Mouse (Mus musculus) midbrain, embryonic 16.5 days (tissue): Measurements from ENCODE around the gene Cdk17. TPM values are rescaled to one million over a fixed set of nuclear protein-coding genes. Genes with fewer than 3 reads are reported as not detected.

Experiments
- ATAC-seq: fragments of 200-750 bp; cut with Nextera tagmentation; 2 replicates; pipeline ENCODE4 v1.8.0; 2017; ENCODE audit warnings: moderate TSS enrichment
- H3K27ac ChIP-seq: fragments of 300-500 bp; sonication (generic); 2 replicates; pipeline ENCODE4 v1.5.1; 2014; ENCODE audit warnings: mild to moderate bottlenecking, low read length, mixed read lengths
- H3K27me3 ChIP-seq: fragments of 300-500 bp; sonication (generic); 2 replicates; pipeline ENCODE4 v1.6.1; 2014; ENCODE audit warnings: low read depth, low read length, mixed read lengths; ENCODE audit not compliant: control insufficient read depth, insufficient read depth
- H3K36me3 ChIP-seq: fragments of 300-500 bp; sonication (generic); 2 replicates; pipeline ENCODE4 v1.6.1; 2014; ENCODE audit warnings: mild to moderate bottlenecking, low read length, moderate library complexity, mixed read lengths; ENCODE audit not compliant: control insufficient read depth, insufficient read depth
- H3K4me1 ChIP-seq: fragments of 300-500 bp; sonication (generic); 2 replicates; pipeline ENCODE4 v1.6.1; 2014; ENCODE audit warnings: mild to moderate bottlenecking, low read length, mixed read lengths; ENCODE audit not compliant: control insufficient read depth, insufficient read depth
- H3K4me2 ChIP-seq: fragments of 300-500 bp; sonication (generic); 2 replicates; pipeline ENCODE4 v1.6.1; 2014; ENCODE audit warnings: mild to moderate bottlenecking, low read length, mixed read lengths
- H3K4me3 ChIP-seq: fragments of 300-500 bp; sonication (generic); 2 replicates; pipeline ENCODE4 v1.5.1; 2014; ENCODE audit warnings: low read depth, mild to moderate bottlenecking, low read length, moderate library complexity, mixed read lengths
- H3K9ac ChIP-seq: fragments of 300-500 bp; sonication (generic); 2 replicates; pipeline ENCODE4 v1.6.1; 2014; ENCODE audit warnings: low read depth, low read length, mixed read lengths
- H3K9me3 ChIP-seq: fragments of 300-500 bp; sonication (generic); replicated peaks from 2 replicates; pipeline ENCODE4 v1.6.1; 2014; ENCODE audit warnings: mild to moderate bottlenecking, low read length, mixed read lengths; ENCODE audit not compliant: control insufficient read depth, poor library complexity, severe bottlenecking
- WGBS: fragments of 180-500 bp; shearing (Covaris S2); extraction: QIAGEN DNeasy Blood & Tissue Kit; methylation state at CpG from one replicate; pipeline ENCODE4 v1.1.7; 2014; 5-methylcytosine and 5-hydroxymethylcytosine counted together
- polyA plus RNA-seq: library from polyadenylated mRNA; unstranded; fragments of >200 nt; fragmentation: Nextera tagmentation; extraction: Ambion mirVana; gene quantifications from 2 replicates; pipeline ENCODE4 v1.2.1, GENCODE M21; 2015

Gene Cdk17
- polyA plus RNA-seq, 1 experiment from 2014 or later, result 39.5 TPM

GRCm38 (mm10) chr10:93252661-93253060 lies 92.0 kb downstream of the Cdk17 start:
- whole genome bisulfite sequencing, result 93% methylated on average over 2 of the region's 2 CpGs
- Histone ChIP-seq H3K9me3 (no peaks in the 10 kb centered on the region), H3K27me3 (no peaks in the 10 kb centered on the region), H3K36me3 (no peaks in the 10 kb centered on the region), H3K4me1 (peaks cover 10% of the 10 kb centered on the region), H3K9ac (no peak overlapping the region), H3K4me2 (no peak overlapping the region), H3K4me3 (no peak overlapping the region), H3K27ac (no peak overlapping the region)
- ATAC-seq, result no peak

GRCm38 (mm10) chr10:93253156-93253555 lies 92.5 kb downstream of the Cdk17 start:
- Histone ChIP-seq H3K9ac (no peak overlapping the region), H3K4me3 (no peak overlapping the region), H3K4me1 (peaks cover 10% of the 10 kb centered on the region), H3K27ac (no peak overlapping the region), H3K9me3 (no peaks in the 10 kb centered on the region), H3K27me3 (no peaks in the 10 kb centered on the region), H3K36me3 (no peaks in the 10 kb centered on the region), H3K4me2 (no peak overlapping the region)
- no peak for ATAC-seq
- 95% methylated on average over 6 of the region's 6 CpGs for WGBS

GRCm38 (mm10) chr10:93255294-93255693 lies 94.6 kb downstream of the Cdk17 start:
- 11% methylated on average over 13 of the region's 13 CpGs for WGBS
- Histone ChIP-seq H3K27ac (peak overlapping the region; percentile 43; the same call in 1 of the 2 replicates), H3K27me3 (no peaks in the 10 kb centered on the region), H3K36me3 (no peaks in the 10 kb centered on the region), H3K9ac (no peak overlapping the region), H3K9me3 (no peaks in the 10 kb centered on the region), H3K4me2 (no peak overlapping the region), H3K4me3 (no peak overlapping the region), H3K4me1 (peaks cover 10% of the 10 kb centered on the region)
- peak; percentile 61 for ATAC-seq

GRCm38 (mm10) chr10:93259826-93260225 lies 99.2 kb downstream of the Cdk17 start:
- Histone ChIP-seq H3K4me3 (no peak overlapping the region), H3K4me1 (peaks cover 38% of the 10 kb centered on the region), H3K27ac (no peak overlapping the region), H3K9ac (no peak overlapping the region), H3K4me2 (no peak overlapping the region), H3K9me3 (no peaks in the 10 kb centered on the region), H3K27me3 (no peaks in the 10 kb centered on the region), H3K36me3 (no peaks in the 10 kb centered on the region)
- 75% methylated on average over 5 of the region's 5 CpGs for WGBS
- no peak for ATAC-seq

- H3K27me3 ChIP-seq, result no peaks in the 10 kb centered on the region
- peak overlapping the region; percentile 51; the same call in 1 of the 2 replicates for H3K27ac ChIP-seq
- H3K4me2 ChIP-seq, result peak overlapping the region; percentile 46
- WGBS, result 15% methylated on average over 16 of the region's 16 CpGs
- ATAC-seq, result peak; percentile 55
- H3K36me3 ChIP-seq, result no peaks in the 10 kb centered on the region
- H3K9ac ChIP-seq, result peak overlapping the region; percentile 47
- no peaks in the 10 kb centered on the region for H3K9me3 ChIP-seq
- H3K4me1 ChIP-seq, result peaks cover 31% of the 10 kb centered on the region
- peak overlapping the region; percentile 20 for H3K4me3 ChIP-seq
Observed at GRCm38 (mm10) chr10:93261132-93261980, 100.7 kb downstream of the Cdk17 start.

- Histone ChIP-seq H3K4me2 (peak overlapping the region; percentile 46), H3K27ac (peak overlapping the region; percentile 51; the same call in 1 of the 2 replicates), H3K9ac (peak overlapping the region; percentile 47; the same call in 1 of the 2 replicates), H3K27me3 (no peaks in the 10 kb centered on the region), H3K4me3 (peak overlapping the region; percentile 20), H3K4me1 (peaks cover 31% of the 10 kb centered on the region), H3K9me3 (no peaks in the 10 kb centered on the region), H3K36me3 (no peaks in the 10 kb centered on the region)
- peak; percentile 44; the same call in 1 of the 2 replicates for ATAC-seq
- WGBS, result 5% methylated on average over 15 of the region's 15 CpGs
Observed at GRCm38 (mm10) chr10:93261981-93262499, 101.4 kb downstream of the Cdk17 start.

- H3K9ac ChIP-seq, result no peak overlapping the region
- peaks cover 31% of the 10 kb centered on the region for H3K4me1 ChIP-seq
- H3K9me3 ChIP-seq, result no peaks in the 10 kb centered on the region
- no peak overlapping the region for H3K4me2 ChIP-seq
- 32% methylated on average over 8 of the region's 8 CpGs for WGBS
- no peaks in the 10 kb centered on the region for H3K36me3 ChIP-seq
- no peak overlapping the region for H3K4me3 ChIP-seq
- ATAC-seq, result peak; percentile 49
- H3K27ac ChIP-seq, result peak overlapping the region; percentile 63
- H3K27me3 ChIP-seq, result no peaks in the 10 kb centered on the region
Observed at GRCm38 (mm10) chr10:93263431-93263830, 102.8 kb downstream of the Cdk17 start.

GRCm38 (mm10) chr10:93264001-93264400 lies 103.3 kb downstream of the Cdk17 start:
- Histone ChIP-seq H3K4me3 (no peak overlapping the region), H3K9me3 (no peaks in the 10 kb centered on the region), H3K4me1 (peaks cover 31% of the 10 kb centered on the region), H3K9ac (no peak overlapping the region), H3K4me2 (no peak overlapping the region), H3K27me3 (no peaks in the 10 kb centered on the region), H3K36me3 (no peaks in the 10 kb centered on the region), H3K27ac (peak overlapping the region; percentile 39; the same call in 1 of the 2 replicates)
- ATAC-seq, result 0 out of 2 replicates have a peak, but pooled peaks have one; percentile 7
- 75% methylated on average over 5 of the region's 5 CpGs for WGBS

- H3K4me3 ChIP-seq, result no peak overlapping the region
- H3K27me3 ChIP-seq, result no peaks in the 10 kb centered on the region
Observed at GRCm38 (mm10) chr10:93265833-93266232, 105.2 kb downstream of the Cdk17 start.

More at GRCm38 (mm10) chr10:93265833-93266232, 105.2 kb downstream of the Cdk17 start:
- no peak overlapping the region for H3K9ac ChIP-seq
- no peak for ATAC-seq
- peaks cover 28% of the 10 kb centered on the region for H3K4me1 ChIP-seq
- no peak overlapping the region for H3K27ac ChIP-seq
- H3K36me3 ChIP-seq, result no peaks in the 10 kb centered on the region
- no peaks in the 10 kb centered on the region for H3K9me3 ChIP-seq
- 80% methylated on average over 9 of the region's 9 CpGs for WGBS
- no peak overlapping the region for H3K4me2 ChIP-seq
